Mouse (Mus musculus) heart, embryonic 14.5 days (tissue): ENCODE data around the gene BC030870. TPM values are rescaled to one million over a fixed set of nuclear protein-coding genes. Genes with fewer than 3 reads are reported as not detected.

Experiments
- ATAC-seq: fragments of 200-750 bp; cut with Nextera tagmentation; 2 replicates; pipeline ENCODE4 v1.8.0; 2017; ENCODE audit warnings: low read depth, moderate TSS enrichment; ENCODE audit not compliant: insufficient number of reproducible peaks, insufficient read depth, low FRiP score
- H3K27ac ChIP-seq, 2 experiments: fragments of 200-500 bp in 1 of 2; fragments of 300-500 bp in 1 of 2; sonication (generic) in 1 of 2; replicated peaks in 1 of 2; 2 replicates each; pipeline ENCODE4 v1.5.1; 2012 to 2014; ENCODE audit warnings: low read depth in 2 of 2, low read length in 2 of 2, control low read depth in 1 of 2, mild to moderate bottlenecking in 1 of 2, mixed read lengths in 1 of 2; ENCODE audit not compliant: control insufficient read depth in 1 of 2, insufficient read depth in 1 of 2
- H3K27me3 ChIP-seq: fragments of 300-500 bp; sonication (generic); 2 replicates; pipeline ENCODE4 v1.6.1; 2014; ENCODE audit warnings: mild to moderate bottlenecking, low read length, control low read depth; ENCODE audit not compliant: control insufficient read depth, insufficient read depth
- H3K36me3 ChIP-seq: fragments of 300-500 bp; sonication (generic); 2 replicates; pipeline ENCODE4 v1.6.1; 2014; ENCODE audit warnings: mild to moderate bottlenecking, control low read depth, low read length, mixed read lengths; ENCODE audit not compliant: control insufficient read depth, insufficient read depth
- H3K4me1 ChIP-seq, 2 experiments: fragments of 200-500 bp in 1 of 2; fragments of 300-500 bp in 1 of 2; sonication (generic) in 1 of 2; 2 replicates each; pipeline ENCODE4 v1.6.1; 2012 to 2014; ENCODE audit warnings: low read length in 2 of 2, control low read depth in 1 of 2, mixed read lengths in 1 of 2; ENCODE audit not compliant: control insufficient read depth in 2 of 2, insufficient read depth in 2 of 2
- H3K4me2 ChIP-seq: fragments of 300-500 bp; sonication (generic); 2 replicates; pipeline ENCODE4 v1.6.1; 2014; ENCODE audit warnings: mild to moderate bottlenecking, low read length
- H3K4me3 ChIP-seq, 2 experiments: fragments of 200-500 bp in 1 of 2; fragments of 300-500 bp in 1 of 2; sonication (generic) in 1 of 2; 2 replicates each; pipeline ENCODE4 v1.5.1; 2012 to 2014; ENCODE audit warnings: low read length in 2 of 2, mild to moderate bottlenecking in 2 of 2, control low read depth in 1 of 2, low read depth in 1 of 2, moderate library complexity in 1 of 2; ENCODE audit not compliant: control insufficient read depth in 1 of 2, insufficient read depth in 1 of 2
- H3K9ac ChIP-seq: fragments of 300-500 bp; sonication (generic); 2 replicates; pipeline ENCODE4 v1.6.1; 2014; ENCODE audit warnings: mild to moderate bottlenecking, low read length
- H3K9me3 ChIP-seq: fragments of 300-500 bp; sonication (generic); 2 replicates; pipeline ENCODE4 v1.6.1; 2016; ENCODE audit warnings: low read length, control low read depth; ENCODE audit not compliant: control insufficient read depth
- WGBS: fragments of 180-500 bp; shearing (Covaris S2); extraction: QIAGEN DNeasy Blood & Tissue Kit; methylation state at CpG from one replicate; pipeline ENCODE4 v1.1.7; 2014; 5-methylcytosine and 5-hydroxymethylcytosine counted together
- polyA plus RNA-seq: library from polyadenylated mRNA; unstranded; fragments of >200 nt; fragmentation: Nextera tagmentation; extraction: Ambion mirVana; gene quantifications from 2 replicates; pipeline ENCODE4 v1.2.1, GENCODE M21; 2014

The BC030870 gene
- polyA plus RNA-seq, 1 experiment from 2014 or later, result not detected

- no peak overlapping the region for H3K9ac ChIP-seq
- 61% methylated on average over 3 of the region's 3 CpGs for WGBS
- no peak overlapping the region for H3K4me3 ChIP-seq
- H3K27me3 ChIP-seq, result no peaks in the 10 kb centered on the region
- no peak overlapping the region for H3K27ac ChIP-seq
- H3K36me3 ChIP-seq, result no peaks in the 10 kb centered on the region
- H3K4me1 ChIP-seq, result no peaks in the 10 kb centered on the region
- no peak overlapping the region for H3K4me2 ChIP-seq
- no peaks in the 10 kb centered on the region for H3K9me3 ChIP-seq
- ATAC-seq, result no peak
Observed at GRCm38 (mm10) chr8:65099735-65100134, 29.6 kb downstream of the BC030870 start.

- H3K27me3 ChIP-seq, result no peaks in the 10 kb centered on the region
- H3K4me3 ChIP-seq, result no peak overlapping the region
- no peaks in the 10 kb centered on the region for H3K36me3 ChIP-seq
- H3K27ac ChIP-seq, result no peak overlapping the region
- no peaks in the 10 kb centered on the region for H3K9me3 ChIP-seq
- H3K4me1 ChIP-seq, result no peaks in the 10 kb centered on the region
- 38% methylated on average over 7 of the region's 7 CpGs for WGBS
- ATAC-seq, result no peak
- H3K9ac ChIP-seq, result no peak overlapping the region
- no peak overlapping the region for H3K4me2 ChIP-seq
Observed at GRCm38 (mm10) chr8:65097760-65098415, 31.5 kb downstream of the BC030870 start.

DNA sequence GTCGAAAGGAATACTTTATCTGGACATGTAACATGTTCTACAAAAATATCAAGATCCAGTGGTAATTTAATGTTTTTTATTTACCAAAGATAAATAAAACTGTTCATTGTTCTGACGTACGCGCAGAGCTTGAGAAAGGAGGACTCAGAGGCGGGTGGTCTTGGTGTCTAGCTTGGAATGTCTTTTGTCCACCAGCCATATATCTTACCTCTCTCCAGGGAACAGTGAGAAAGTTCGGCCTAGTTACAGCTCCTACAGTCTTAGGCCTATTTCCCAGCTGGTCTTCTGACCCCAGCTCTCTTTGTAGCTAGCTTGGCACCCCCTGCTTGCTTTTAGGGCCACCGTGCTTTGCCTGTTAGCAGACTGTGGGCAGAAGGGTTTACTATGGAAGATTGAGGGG lies 39.6 kb downstream of the BC030870 start:
- no peak overlapping the region for H3K4me2 ChIP-seq
- no peak for ATAC-seq
- no peaks in the 10 kb centered on the region for H3K36me3 ChIP-seq
- no peak overlapping the region for H3K9ac ChIP-seq
- H3K27ac ChIP-seq, result no peak overlapping the region
- WGBS, result 78% methylated on average over 7 of the region's 7 CpGs
- no peaks in the 10 kb centered on the region for H3K27me3 ChIP-seq
- H3K4me3 ChIP-seq, result no peak overlapping the region
- no peaks in the 10 kb centered on the region for H3K4me1 ChIP-seq
- no peaks in the 10 kb centered on the region for H3K9me3 ChIP-seq

GRCm38 (mm10) chr8:65088120-65088519 lies 41.2 kb downstream of the BC030870 start:
- Histone ChIP-seq H3K27me3 (no peaks in the 10 kb centered on the region), H3K4me3 (no peak overlapping the region), H3K9ac (no peak overlapping the region), H3K27ac (no peak overlapping the region), H3K4me1 (no peaks in the 10 kb centered on the region), H3K9me3 (no peaks in the 10 kb centered on the region), H3K36me3 (no peaks in the 10 kb centered on the region), H3K4me2 (no peak overlapping the region)
- 85% methylated on average over 12 of the region's 12 CpGs for WGBS
- no peak for ATAC-seq

- H3K27me3 ChIP-seq, result no peaks in the 10 kb centered on the region
- H3K9me3 ChIP-seq, result no peaks in the 10 kb centered on the region
- no peak overlapping the region for H3K4me3 ChIP-seq
- 48% methylated on average over 8 of the region's 8 CpGs for WGBS
- no peak overlapping the region for H3K4me2 ChIP-seq
- H3K9ac ChIP-seq, result no peak overlapping the region
- H3K4me1 ChIP-seq, result no peaks in the 10 kb centered on the region
- ATAC-seq, result no peak
- H3K27ac ChIP-seq, result no peak overlapping the region
- no peaks in the 10 kb centered on the region for H3K36me3 ChIP-seq
Observed at GRCm38 (mm10) chr8:65087711-65088110, 41.7 kb downstream of the BC030870 start.

DNA sequence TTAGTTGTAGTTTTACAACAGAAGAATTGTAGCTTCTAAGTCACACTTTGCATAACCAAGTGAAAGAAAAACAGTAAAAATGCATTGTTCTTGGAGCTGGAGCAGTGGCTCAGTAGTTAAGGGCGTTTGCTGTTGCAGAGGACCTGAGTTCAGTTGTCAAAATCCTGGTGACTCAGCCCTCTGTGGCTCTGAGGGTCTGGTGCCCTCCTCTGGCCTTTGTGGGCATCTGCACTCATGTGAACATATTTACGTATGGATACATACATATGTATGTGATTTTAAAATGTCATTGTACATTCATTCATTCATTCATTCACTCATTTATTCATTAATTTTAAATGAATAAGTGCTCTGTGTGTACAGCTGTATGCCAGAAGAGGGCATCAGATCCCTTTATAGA lies 43.7 kb downstream of the BC030870 start:
- H3K9me3 ChIP-seq, result no peaks in the 10 kb centered on the region
- H3K27me3 ChIP-seq, result no peaks in the 10 kb centered on the region
- H3K9ac ChIP-seq, result no peak overlapping the region
- no peak for ATAC-seq
- no peaks in the 10 kb centered on the region for H3K4me1 ChIP-seq
- no peak overlapping the region for H3K4me3 ChIP-seq
- H3K27ac ChIP-seq, result no peak overlapping the region
- 73% methylated on average over 2 of the region's 2 CpGs for WGBS
- H3K36me3 ChIP-seq, result no peaks in the 10 kb centered on the region
- no peak overlapping the region for H3K4me2 ChIP-seq

DNA sequence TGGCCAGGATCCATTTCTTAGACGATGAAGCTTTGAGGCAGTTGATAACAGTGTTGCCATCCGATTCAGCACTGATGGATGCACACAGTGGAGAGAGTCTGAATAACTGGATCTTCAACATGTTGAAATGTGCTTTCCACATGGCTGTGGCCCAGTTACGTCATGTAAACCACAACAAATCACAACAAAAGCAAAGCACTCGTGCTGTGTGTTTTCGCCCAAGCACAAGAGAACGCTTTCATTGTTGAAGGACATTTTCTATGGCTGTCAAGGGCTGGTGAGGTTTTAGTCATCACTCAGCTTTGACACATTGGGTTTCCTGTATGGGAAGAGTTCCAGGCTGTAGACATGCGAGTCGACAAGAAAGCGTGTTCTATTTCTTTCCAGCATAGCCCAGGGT lies 48.6 kb downstream of the BC030870 start:
- H3K9ac ChIP-seq, result no peak overlapping the region
- H3K27ac ChIP-seq, result no peak overlapping the region
- H3K27me3 ChIP-seq, result no peaks in the 10 kb centered on the region
- no peak overlapping the region for H3K4me3 ChIP-seq
- no peaks in the 10 kb centered on the region for H3K4me1 ChIP-seq
- ATAC-seq, result no peak
- H3K9me3 ChIP-seq, result no peaks in the 10 kb centered on the region
- H3K36me3 ChIP-seq, result no peaks in the 10 kb centered on the region
- WGBS, result 52% methylated on average over 9 of the region's 9 CpGs
- no peak overlapping the region for H3K4me2 ChIP-seq

DNA sequence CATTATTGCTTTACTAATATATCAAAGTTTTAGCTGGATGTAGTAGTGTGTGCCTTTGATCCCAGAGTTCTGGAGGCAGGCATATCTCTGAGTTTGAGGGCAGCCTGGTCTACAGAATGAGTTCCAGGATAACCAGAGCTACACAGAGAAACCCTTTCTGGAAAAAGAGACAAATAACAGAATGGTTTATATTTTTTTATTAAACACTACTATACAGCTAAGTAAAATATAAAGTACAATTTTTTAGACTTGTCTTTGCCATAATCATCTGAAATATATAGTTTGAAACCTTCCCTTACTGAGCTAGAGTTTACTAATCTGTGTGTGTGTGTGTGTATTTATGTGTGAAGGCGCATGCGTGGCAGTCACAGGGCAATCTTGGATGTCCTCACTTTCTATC lies 54.6 kb downstream of the BC030870 start, which contains the start of gene Gm10663:
Gm10663 (plus strand) TSS at position 301 of the 400 bp plus-strand sequence.
- Histone ChIP-seq H3K9ac (no peak within 1 kb of the TSS), H3K4me1 (no peaks in the 10 kb centered on the region), H3K4me3 (no peak within 1 kb of the TSS), H3K27ac (no peak within 1 kb of the TSS), H3K36me3 (no peaks in the 10 kb centered on the region), H3K4me2 (peak within 1 kb of the TSS; percentile 23; the same call in 1 of the 2 replicates), H3K9me3 (no peaks in the 10 kb centered on the region), H3K27me3 (no peaks in the 10 kb centered on the region)
- no peak for ATAC-seq
- 84% methylated on average over 2 of the region's 2 CpGs for WGBS
